Mouse (Mus musculus) thymus, adult 2 months (tissue): ENCODE results near the gene Ppp1r11.

ENCODE experiments used
- CTCF ChIP-seq: fragments of 200-500 bp; IDR thresholded peaks from 2 replicates; pipeline ENCODE4 v1.5.1; 2012; ENCODE audit warnings: mild to moderate bottlenecking, control low read depth, low read length, moderate library complexity, borderline replicate concordance; ENCODE audit not compliant: control insufficient read depth, poor library complexity, insufficient read depth; ENCODE audit errors: extremely low read depth
- POLR2A ChIP-seq: fragments of 200-500 bp; IDR thresholded peaks from 2 replicates; pipeline ENCODE4 v1.6.1; 2012; ENCODE audit warnings: mild to moderate bottlenecking, low read length, control low read depth, moderate library complexity; ENCODE audit not compliant: control insufficient read depth, poor library complexity, insufficient read depth; ENCODE audit errors: extremely low read depth

DNA sequence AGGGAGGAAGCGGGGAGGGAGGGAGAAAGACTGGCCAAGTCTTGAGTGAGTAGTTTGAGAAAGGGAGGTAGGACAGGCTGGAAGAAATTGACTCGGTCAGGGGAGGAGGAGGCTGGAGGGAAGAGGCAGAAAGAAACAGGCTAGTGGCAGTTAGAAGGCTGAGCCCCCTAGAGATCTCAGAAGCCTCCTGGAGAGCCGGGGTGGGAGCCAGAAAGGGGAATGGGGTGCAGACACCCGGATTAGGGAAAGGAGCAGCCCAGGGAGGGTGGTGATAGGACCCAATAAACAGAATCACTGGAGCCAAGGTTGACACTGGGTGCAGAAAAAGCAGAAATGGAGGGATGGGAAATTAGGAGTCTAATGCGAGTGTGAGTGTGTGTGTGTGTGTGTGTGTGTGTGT lies 7.8 kb downstream of the Ppp1r11 start:
- TF ChIP-seq CTCF = no peak
- TF ChIP-seq POLR2A = no peak
